Mouse (Mus musculus): Measurements from ENCODE around the gene Dusp28.

- TF ChIP-seq USF1 (IDR thresholded peaks at IDR 0.05; ENCODE audit: low read depth, low read length): no peak
- TF ChIP-seq NELFE (IDR thresholded peaks at IDR 0.05; ENCODE audit: low read depth, low read length): no peak
- no peak for TF ChIP-seq EP300 (IDR thresholded peaks at IDR 0.05; ENCODE audit: low read depth in 1 of 2, low read length in 2 of 2)
- no peak for TF ChIP-seq MAFK (IDR thresholded peaks at IDR 0.05; ENCODE audit: borderline replicate concordance, low read depth, low read length)
- TF ChIP-seq USF2 (IDR thresholded peaks at IDR 0.05; ENCODE audit: borderline replicate concordance in 1 of 2, insufficient read depth in 1 of 2, low read depth in 1 of 2, low read length in 2 of 2): no peak
- peak; percentile 9 to 23 (median 23); a peak in 2 of 6 replicates for TF ChIP-seq CTCF (IDR thresholded peaks at IDR 0.05 in 2 of 3, conservative IDR thresholded peaks at IDR 0.05 in 1 of 3; ENCODE audit: control insufficient read depth in 1 of 3, insufficient read depth in 1 of 3, low read depth in 2 of 3, low read length in 3 of 3, poor library complexity in 1 of 3, severe bottlenecking in 1 of 3)
- TF ChIP-seq ZMIZ1 (IDR thresholded peaks at IDR 0.05; ENCODE audit: low read depth, low read length): no peak
Observed at GRCm38 (mm10) chr1:92935977-92936376, 29.2 kb downstream of the Dusp28 start.

Measured in MEL (cell line).